Mouse (Mus musculus) ES-E14 (cell line): Measurements from ENCODE around the gene Psmb9. TPM values are rescaled to one million over a fixed set of nuclear protein-coding genes. Genes with fewer than 3 reads are reported as not detected.

Source experiments
- DNase-seq: peaks from one replicate; pipeline ENCODE4 v3.0.0-alpha.2; 2013; ENCODE audit warnings: low read depth, low spot score
- H3K27ac ChIP-seq: 2 replicates; pipeline ENCODE4 v1.5.1; 2012; ENCODE audit warnings: low read depth, mild to moderate bottlenecking, low read length, moderate library complexity, mixed read lengths; ENCODE audit not compliant: poor library complexity, insufficient read depth, severe bottlenecking
- H3K36me3 ChIP-seq: 2 replicates; pipeline ENCODE4 v1.6.1; 2012; ENCODE audit warnings: mild to moderate bottlenecking, low read length, moderate library complexity, mixed read lengths; ENCODE audit not compliant: control insufficient read depth, poor library complexity, insufficient read depth, severe bottlenecking
- H3K4me1 ChIP-seq, 2 experiments: fragments of 150-350 bp in 1 of 2; sonication (generic) in 1 of 2; 2 replicates each; pipeline ENCODE4 v1.6.1; 2012; ENCODE audit warnings: low read length in 2 of 2, mild to moderate bottlenecking in 1 of 2, mixed read lengths in 1 of 2; ENCODE audit not compliant: control insufficient read depth in 2 of 2, insufficient read depth in 2 of 2, poor library complexity in 1 of 2
- H3K4me3 ChIP-seq, 2 experiments: fragments of 150-350 bp in 1 of 2; sonication (generic) in 1 of 2; 2 replicates each; pipeline ENCODE4 v1.5.1; 2012; ENCODE audit warnings: low read length in 2 of 2, low read depth in 1 of 2, mild to moderate bottlenecking in 1 of 2, mixed read lengths in 1 of 2; ENCODE audit not compliant: insufficient read depth in 1 of 2, poor library complexity in 1 of 2, severe bottlenecking in 1 of 2
- H3K9ac ChIP-seq: 2 replicates; pipeline ENCODE4 v1.6.1; 2012; ENCODE audit warnings: low read depth, mild to moderate bottlenecking, low read length, mixed read lengths; ENCODE audit not compliant: poor library complexity, insufficient read depth, severe bottlenecking
- H3K9me3 ChIP-seq: fragments of 150-350 bp; sonication (generic); 2 replicates; pipeline ENCODE4 v1.6.1; 2012; ENCODE audit warnings: low read depth, mild to moderate bottlenecking, low read length; ENCODE audit not compliant: control insufficient read depth, insufficient read depth
- MAFK ChIP-seq: IDR thresholded peaks from 2 replicates; pipeline ENCODE4 v1.6.1; 2014; ENCODE audit warnings: mild to moderate bottlenecking, low read depth, low read length, inconsistent platforms; ENCODE audit not compliant: insufficient read depth
- in situ Hi-C, 2 experiments: fragments of 600-800 bp; cut with MboI; formaldehyde crosslinking; loops; one replicate each; pipeline ENCODE4 v1.15.1; 2025; ENCODE audit warnings: low sequenced_read_pairs in 2 of 2, inconsistent platforms in 1 of 2; ENCODE audit not compliant: unreplicated experiment in 2 of 2
- total RNA-seq: library from RNA; depleted of rRNA; stranded (reverse); fragments of 300-350 nt; gene quantifications from 2 replicates; pipeline ENCODE4 v1.2.3, GENCODE M21; 2012; rRNA removed

Psmb9 gene
- total RNA-seq, 1 experiment, result 4.1 TPM

GRCm38 (mm10) chr17:34133289-34133688 is 54.3 kb downstream of the Psmb9 start:
- Histone ChIP-seq H3K9ac (no peak overlapping the region), H3K4me1 (peaks cover 2 to 9% of the 10 kb centered on the region in 2 experiments; a peak in 1 of 4 replicates), H3K27ac (no peak overlapping the region), H3K36me3 (no peaks in the 10 kb centered on the region), H3K9me3 (no peaks in the 10 kb centered on the region), H3K4me3 (no peak overlapping the region)
- TF ChIP-seq MAFK, result no peak
- in situ Hi-C loops, result no loop called here
- DNase-seq, result no peak

Other genes starting within 250 kb of the Psmb9 start
- 175 and 201 TPM in 2 replicates for gene Pfdn6, start 247.4 kb downstream of the Psmb9 start, total RNA-seq
- 65.6 and 78.2 TPM in 2 replicates for gene Wdr46, start 247.1 kb downstream of the Psmb9 start, total RNA-seq
- gene B3galt4, start 236.3 kb downstream of the Psmb9 start, total RNA-seq, result 10.3 and 15.3 TPM in 2 replicates
- gene Vps52, start 232.0 kb downstream of the Psmb9 start, total RNA-seq, result 23.2 and 24.8 TPM in 2 replicates
- gene Rps18, start 231.8 kb downstream of the Psmb9 start, total RNA-seq, result 4,706 and 5,724 TPM in 2 replicates
- 69.5 and 155 TPM in 2 replicates for gene H2-K1, start 187.4 kb downstream of the Psmb9 start, total RNA-seq
- gene Ring1, start 163.1 kb downstream of the Psmb9 start, total RNA-seq, result 5.6 and 8.9 TPM in 2 replicates
- gene H2-Ke6, start 159.7 kb downstream of the Psmb9 start, total RNA-seq, result 15.5 and 27.7 TPM in 2 replicates
- gene Slc39a7, start 156.1 kb downstream of the Psmb9 start, total RNA-seq, result 253 and 394 TPM in 2 replicates
- gene Rxrb, start 156.0 kb downstream of the Psmb9 start, total RNA-seq, result 52.4 and 79.2 TPM in 2 replicates
- gene Col11a2, start 148.3 kb downstream of the Psmb9 start, total RNA-seq, result 1.3 and 1.4 TPM in 2 replicates
- gene H2-Oa, start 95.4 kb downstream of the Psmb9 start, total RNA-seq, result 0.54 TPM in 1 of 2 replicates, not detected in the other
- 18.5 and 24.5 TPM in 2 replicates for gene H2-DMa, start 68.2 kb downstream of the Psmb9 start, total RNA-seq
- gene Brd2, start 65.1 kb downstream of the Psmb9 start, total RNA-seq, result 257 and 321 TPM in 2 replicates
- gene H2-DMb2, start 44.5 kb downstream of the Psmb9 start, total RNA-seq, result 0.31 TPM in 1 of 2 replicates, not detected in the other
- gene H2-DMb1, start 34.7 kb downstream of the Psmb9 start, total RNA-seq, result 3.1 and 5.0 TPM in 2 replicates
- 13.9 and 23.1 TPM in 2 replicates for gene Tap1, start 211 bp downstream of the Psmb9 start, total RNA-seq
- gene Psmb8, start 10.0 kb upstream of the Psmb9 start, total RNA-seq, result 3.2 and 7.4 TPM in 2 replicates
- gene Tap2, start 15.8 kb upstream of the Psmb9 start, total RNA-seq, result 4.0 and 5.1 TPM in 2 replicates
- gene H2-Ob, start 51.1 kb upstream of the Psmb9 start, total RNA-seq, result not detected in 2 replicates
- 1.9 and 2.9 TPM in 2 replicates for gene H2-Ab1, start 69.9 kb upstream of the Psmb9 start, total RNA-seq
- gene H2-Aa, start 100.1 kb upstream of the Psmb9 start, total RNA-seq, result 0.48 and 1.6 TPM in 2 replicates
- 3.4 and 5.7 TPM in 2 replicates for gene H2-Eb1, start 118.1 kb upstream of the Psmb9 start, total RNA-seq
- gene H2-Eb2, start 137.9 kb upstream of the Psmb9 start, total RNA-seq, result not detected in 2 replicates
- gene Btnl2, start 167.1 kb upstream of the Psmb9 start, total RNA-seq, result not detected in 2 replicates
- not detected in 2 replicates for gene Btnl1, start 189.4 kb upstream of the Psmb9 start, total RNA-seq
- not detected in 2 replicates for gene BC051142, start 211.1 kb upstream of the Psmb9 start, total RNA-seq